Mouse (Mus musculus) urinary bladder, postnatal 10 days (tissue): Measurements from ENCODE around the gene Ngf.

ENCODE experiments used
- DNase-seq: peaks from one replicate; pipeline ENCODE4 v3.0.0; 2022; ENCODE audit warnings: low spot score

Ngf gene

DNA sequence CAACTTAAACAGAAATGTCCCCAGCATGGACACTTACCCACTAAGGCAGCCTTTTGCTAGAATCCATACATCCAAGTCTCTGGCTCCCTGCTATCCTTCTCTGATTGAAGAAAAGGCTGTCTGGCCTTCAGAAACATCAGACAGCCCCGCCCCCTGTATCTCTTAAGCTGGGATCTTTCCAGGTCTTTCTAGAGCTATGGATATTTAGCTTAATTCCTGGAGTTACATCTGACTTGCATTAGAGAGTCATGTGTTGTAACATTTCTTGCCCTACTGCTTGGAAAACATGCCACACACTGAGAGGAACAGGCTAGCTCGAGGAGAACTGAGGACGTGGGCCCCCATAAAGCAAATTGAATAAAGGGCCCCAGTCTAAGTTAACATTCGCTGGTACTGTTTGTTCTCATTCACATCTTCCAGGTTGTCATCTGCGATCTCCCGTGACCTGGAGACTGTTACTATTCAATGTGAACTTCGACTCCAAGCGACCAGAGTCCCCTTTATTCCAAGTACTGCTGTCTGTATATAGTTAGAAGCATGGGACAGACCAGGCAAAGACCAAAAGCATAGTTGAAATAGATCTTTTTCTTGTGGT is 38.0 kb downstream of the Ngf start:
- DNase-seq = no peak

DNA sequence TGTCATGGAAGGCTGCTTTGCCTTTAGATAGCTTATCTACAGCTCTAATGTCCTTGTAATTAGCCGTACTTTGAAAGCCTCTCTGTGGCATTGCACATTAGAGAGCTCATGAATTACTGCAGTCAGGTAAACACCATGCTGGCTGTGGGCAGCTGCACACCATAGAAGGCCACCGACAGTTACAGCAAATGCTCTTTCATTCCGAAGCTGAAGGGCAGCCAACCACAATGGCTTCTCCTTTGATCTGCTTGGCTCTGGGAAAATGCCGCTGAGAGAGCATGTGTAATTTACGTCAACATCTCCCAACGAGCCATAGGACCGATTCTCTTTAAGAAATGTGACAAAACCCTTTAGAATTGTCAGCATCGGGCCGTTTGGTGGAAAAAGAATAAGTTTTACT is 38.7 kb downstream of the Ngf start:
- DNase-seq = no peak

DNA sequence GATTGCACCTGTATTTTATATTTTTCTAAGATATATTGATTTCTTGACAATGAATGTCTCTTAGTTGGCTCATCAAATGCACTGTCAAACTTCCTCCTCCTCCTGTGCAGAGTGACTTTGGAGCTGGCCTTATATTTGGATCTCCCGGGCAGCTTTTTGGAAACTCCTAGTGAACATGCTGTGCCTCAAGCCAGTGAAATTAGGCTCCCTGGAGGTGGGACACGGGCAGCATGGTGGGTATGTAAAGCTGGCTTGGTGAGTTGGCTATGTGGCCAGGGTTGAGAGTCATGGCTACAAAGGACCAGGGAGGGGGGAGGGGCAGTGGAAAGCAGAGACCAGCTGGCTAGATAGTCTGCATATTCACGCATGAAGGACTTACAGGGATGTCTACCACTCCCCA is 39.9 kb downstream of the Ngf start:
- DNase-seq = no peak

DNA sequence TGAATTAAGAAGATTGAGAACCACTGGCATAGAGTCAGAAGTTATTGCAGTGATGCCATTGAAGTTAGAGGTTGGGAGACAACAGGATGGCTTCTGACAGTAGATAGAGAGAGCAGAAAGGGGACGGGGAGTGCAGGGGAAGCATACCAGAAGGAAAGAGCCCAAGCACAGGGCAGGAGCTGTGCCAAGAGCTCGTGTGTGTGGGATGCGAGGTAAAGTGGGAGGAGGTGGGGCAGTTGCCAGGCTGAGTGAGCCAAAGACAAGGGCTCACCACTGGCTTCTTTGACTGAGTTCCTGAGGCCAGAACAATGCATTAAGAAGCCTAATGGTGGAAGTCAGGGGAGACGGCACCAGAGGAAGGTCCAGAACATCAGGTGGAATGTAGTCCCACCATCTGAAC is 47.2 kb downstream of the Ngf start:
- DNase-seq = no peak

DNA sequence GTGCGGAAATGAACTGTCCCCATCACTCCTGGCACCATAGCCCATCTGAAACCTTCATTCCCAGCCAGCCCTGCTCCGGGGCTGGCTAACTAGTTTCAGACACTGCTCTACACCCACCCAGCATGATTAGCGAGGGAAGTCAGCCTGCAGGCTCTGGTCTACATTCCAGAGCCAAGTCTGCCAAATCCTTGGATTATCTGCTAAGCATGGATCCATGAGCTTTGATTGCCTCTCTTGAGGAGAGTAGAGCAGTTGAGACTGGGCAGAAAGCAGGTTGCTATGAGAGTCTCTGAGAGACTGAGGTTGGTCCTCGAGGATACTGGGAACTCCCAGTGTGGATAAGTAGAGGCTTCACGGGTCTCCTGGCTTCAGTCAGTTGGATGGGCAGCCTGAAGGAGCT is 51.3 kb downstream of the Ngf start:
- DNase-seq = no peak

DNA sequence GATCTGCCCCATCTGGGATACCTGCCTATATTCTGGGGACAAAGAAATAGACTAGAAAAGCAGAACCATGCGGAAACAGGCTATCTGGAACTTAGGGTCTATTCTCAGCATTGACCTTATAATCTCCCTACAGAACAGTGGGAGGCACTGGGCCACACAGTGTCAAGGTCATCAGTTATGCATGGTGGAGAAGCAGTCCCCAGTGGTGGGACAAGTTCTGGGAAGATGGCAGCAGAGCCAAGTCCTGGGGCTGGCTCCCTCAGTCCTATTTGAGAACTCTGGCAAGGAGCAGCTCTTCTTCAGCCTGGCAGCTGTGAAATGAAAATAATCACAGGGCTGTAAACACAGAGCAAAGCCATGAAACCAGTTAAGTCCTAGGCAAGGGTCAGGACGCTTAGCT is 54.0 kb downstream of the Ngf start:
- DNase-seq = no peak

DNA sequence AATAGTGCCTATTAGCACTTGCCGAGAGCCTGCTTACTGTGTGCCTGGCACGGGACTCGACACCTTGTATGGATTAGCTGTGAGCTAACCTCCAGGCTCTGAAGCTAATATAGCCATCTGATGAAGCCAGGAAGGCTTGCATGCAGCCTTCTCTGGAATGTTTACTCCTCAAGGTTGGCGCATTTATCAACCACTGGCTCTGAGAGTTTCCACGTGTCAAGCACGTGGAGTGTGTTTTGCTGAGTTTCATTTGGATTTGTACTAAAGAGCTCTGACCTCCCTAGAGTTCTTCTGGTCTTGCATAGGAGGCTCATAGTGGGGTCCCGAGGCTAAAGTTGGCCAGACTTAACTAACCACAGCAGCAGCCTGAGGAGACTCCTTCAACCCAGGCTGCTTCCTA is 55.2 kb downstream of the Ngf start:
- DNase-seq = no peak

DNA sequence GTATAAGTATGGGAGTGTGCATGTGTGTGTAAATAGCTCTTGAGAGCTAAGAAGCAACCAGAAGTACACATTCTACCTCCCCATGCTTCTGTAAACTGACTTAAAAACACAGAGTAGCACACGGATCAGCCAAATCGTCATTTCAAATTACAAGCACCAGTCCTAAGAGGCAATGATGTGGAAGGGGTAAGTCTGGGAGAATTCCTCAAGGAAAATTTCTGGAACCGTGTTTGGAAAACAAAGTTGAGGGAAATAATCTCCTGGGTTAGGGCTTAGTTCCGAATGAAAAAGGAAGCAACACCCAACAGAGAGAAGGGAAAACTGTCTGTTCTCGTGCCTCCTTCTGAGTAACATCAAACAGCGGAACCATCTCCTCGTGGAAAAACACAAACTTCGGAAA is 56.1 kb downstream of the Ngf start:
- DNase-seq = no peak

DNA sequence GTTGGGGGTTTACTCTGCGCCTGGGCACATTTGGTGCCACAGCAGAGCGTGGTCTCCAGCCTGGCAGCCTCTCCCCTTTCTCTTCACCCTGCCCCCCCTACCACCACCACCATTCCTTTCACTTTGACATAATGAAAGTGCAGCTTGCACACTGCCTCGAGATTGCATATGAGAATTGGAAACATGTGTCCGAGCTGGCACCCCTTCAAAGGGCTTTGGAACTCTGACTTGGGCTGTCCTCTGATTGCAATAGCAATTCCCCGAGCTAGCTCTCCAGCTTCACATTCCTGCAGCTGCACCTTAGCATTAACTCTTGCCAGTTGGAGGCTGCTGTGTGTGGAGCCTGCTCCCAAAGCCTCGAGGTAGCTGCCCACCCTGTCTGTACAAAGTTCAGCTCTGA is 56.8 kb downstream of the Ngf start:
- DNase-seq = no peak

DNA sequence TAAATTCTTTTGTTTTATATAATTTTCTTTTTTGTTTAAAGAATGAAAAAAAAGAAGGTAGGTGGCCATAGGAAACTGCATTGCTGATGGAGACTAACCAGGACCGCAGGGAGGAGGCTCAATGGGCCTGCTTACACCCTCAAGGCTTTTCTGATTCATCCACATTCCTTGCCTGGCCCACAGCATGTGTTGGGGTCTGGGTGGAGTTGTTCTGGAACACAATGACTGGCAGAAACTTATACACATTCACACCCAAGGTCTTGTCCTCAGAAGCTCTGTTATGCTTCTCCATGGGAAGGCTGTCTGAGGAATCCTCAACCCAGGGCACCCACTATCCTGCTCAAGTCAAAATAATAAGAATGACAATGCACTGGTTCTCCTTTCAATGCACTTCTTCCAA is 65.0 kb downstream of the Ngf start:
- DNase-seq = no peak

DNA sequence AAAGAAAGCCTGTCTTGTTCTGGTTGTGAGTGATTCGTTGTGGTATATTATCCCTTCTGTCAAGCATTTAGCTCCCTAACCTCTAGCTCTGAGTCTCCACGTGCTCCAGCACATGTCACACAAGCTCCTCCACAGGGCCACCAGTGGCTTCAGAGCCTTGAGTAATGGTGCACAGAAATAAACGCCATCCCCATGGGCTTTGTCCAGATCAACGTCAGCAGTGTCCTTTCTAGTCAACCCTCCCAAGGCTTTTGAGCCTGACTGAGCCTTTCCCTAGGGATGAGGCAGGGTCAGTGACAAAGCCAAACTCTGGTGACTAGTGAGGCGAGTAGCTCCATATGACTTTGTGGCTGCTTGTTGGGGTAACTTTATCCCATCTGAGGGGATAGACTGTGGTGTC is 73.9 kb downstream of the Ngf start:
- DNase-seq = no peak

DNA sequence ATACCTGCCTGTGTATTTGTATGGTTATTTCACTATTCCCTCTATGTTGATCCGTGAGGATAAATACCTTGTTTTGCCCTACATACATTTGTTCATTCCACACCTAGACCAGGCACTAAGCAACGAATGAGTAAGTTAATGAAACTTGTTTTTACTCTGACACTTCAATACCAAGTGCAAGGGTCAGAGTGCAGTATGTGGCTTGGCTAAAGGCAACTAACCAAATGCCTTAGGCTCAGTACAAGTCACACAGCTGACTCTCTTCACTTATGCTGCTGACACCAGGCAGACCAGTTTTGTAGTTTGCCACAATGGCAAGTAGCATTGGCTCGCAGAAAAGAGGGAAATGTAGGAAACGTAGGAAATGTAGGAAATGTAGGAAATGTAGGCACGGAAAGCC is 77.8 kb downstream of the Ngf start:
- DNase-seq = no peak

DNA sequence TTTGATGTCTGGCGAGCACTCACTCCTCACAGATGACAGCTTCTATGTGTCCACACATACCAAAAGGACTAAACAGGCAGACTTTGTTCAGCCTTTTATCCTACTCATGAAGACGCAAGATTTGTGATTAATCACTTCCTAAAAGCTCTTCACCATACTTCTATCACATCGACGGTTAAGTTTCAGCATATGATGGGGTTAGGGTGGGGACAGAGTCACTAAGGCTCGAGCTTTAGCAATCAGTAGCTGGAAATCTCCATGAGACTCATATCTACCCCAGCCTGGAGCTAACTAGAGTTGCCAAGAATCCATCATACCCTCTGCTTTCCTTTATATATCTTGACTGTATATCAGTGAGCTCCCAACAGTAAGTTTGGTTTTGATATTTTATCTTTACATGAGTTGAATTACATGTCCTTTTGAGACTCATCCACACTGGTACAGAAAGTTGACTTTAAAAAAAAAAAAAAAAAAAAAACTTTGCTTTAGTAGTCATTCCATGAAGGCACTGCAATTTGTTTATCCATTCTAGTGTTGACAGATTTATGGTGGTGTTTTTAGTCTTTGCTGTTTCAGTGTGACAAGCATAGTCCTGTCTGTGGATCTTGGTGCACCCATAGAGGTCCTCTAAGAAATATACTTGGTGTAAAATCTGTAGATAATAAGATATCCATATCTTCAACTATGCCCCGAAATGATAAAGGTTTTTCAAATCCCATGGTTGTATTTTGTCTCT is 84.4 kb downstream of the Ngf start:
- DNase-seq = no peak

DNA sequence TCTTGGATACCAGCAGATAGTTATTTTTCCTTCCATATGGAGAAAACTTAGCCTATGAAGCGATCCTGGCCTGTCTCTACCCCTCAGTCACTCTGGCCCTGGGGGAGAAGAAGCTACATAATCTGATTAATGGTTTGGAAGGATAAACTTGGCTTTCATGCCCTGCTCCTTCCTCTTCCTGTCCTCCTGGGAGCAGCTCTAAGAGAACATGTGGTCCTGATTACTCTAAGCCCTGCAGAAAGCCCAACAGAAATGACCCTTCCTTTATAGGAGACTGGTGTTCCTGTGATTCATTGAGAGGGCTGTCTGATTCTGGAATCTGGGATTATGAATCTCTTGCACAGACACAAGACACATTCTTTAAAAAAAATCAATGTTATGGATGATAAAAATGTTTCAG is 86.4 kb downstream of the Ngf start:
- DNase-seq = no peak

DNA sequence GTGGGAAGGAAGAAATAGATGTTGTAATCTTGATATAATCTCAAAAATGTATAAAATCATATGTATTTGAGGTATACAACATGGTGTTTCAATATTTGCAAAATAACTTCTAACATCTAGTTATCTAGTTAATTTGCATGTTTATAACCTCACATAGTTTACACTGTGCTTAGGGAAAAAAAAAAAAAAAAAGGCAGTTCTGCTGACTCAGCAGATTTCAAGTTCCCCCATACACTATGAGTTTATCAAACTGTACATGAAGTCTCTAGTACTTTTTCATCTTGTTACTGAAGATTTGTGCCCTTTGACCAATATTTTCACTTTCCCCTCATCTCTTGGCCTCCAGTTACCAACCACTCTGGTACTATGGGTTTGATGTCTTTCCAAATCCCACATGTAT is 86.9 kb downstream of the Ngf start:
- DNase-seq = no peak
